Mouse (Mus musculus): ENCODE results near the gene Klk4.

DNA sequence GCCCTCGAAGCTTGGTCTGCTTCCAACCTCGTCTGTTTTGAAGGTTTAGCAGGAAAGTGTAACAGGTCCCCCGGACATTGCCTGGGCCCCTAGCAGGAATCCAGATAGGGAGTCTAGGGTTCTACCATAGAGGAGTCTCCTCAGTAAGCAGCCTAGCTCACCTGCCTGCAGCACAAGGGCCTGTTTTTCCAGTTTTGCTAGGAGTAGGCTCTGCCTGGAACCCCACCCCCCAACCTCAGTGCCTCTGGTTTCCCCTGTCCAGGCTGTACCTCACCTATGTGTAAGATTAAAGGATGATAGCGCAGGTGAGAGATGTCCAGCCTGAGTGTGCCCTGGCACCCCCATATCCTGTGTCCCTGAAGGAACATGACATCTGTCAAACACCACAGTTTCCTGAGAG lies 4.5 kb upstream of the Klk4 start:
- TF ChIP-seq POLR2A (IDR thresholded peaks at IDR 0.05; ENCODE audit: extremely low read depth, insufficient read depth, low read length) (no peak), CTCF (IDR thresholded peaks at IDR 0.05; ENCODE audit: extremely low read depth, insufficient read depth, low read length) (no peak)
